In the genomic region with DNA sequence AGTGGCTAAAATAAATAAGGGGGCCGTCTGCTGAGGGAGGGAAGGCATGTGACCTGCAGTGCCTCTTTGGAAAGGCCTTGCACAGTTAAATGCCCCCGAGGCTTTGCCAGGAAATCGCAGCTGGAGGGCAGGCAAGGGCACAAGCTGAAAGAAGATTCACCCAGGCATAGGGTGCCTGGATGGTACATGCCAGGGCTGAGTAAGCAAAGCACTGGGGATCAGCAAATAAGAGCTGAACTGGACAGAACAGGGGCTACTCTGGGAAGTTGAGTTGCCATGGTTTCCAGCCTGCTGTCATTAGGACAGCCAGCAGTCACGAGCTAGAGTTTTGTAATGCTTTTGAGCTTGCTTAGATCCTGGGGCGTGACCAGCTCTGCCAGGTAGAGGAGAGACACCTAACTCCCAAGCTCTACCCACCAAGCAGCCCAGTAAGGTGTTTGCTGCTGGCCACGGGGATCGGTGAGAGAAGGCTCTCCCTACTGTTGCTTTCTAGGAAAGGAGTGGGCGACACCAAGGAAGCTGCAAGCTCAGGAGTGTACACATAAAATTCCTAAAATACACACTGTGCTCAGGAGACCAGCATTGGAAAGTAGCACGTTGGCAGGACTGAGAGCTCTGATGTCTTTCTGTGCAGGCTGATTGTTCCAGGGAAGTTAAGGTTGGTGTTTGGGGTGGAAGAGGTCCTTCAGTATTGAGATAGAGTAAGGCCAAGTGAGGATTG, we compare ENCODE assay signal across 11 mouse cellular contexts. TPM values are rescaled to one million over a fixed set of nuclear protein-coding genes. Genes with fewer than 3 reads are reported as not detected.
DNase-seq lines count a peak whose midpoint lies in the region; ATAC-seq and TF ChIP-seq lines count a peak whose summit lies in the region.
"Had no signal": no experiment of that assay in that cellular context is flagged by ENCODE, and none has a peak within 500 bp of the region (broad histone marks: within the 10 kb centered on the region; RNA-seq: fewer than 3 reads in every experiment).

No protein-coding gene starts in this region.

- in situ Hi-C loops in Patski (cut with MboI; ENCODE audit: low pct_unique_long_range_greater_than_20kb), result no loop called here

- no peak overlapping the region for H3K9ac ChIP-seq in heart, embryonic 11.5 days (ENCODE audit: low read depth, low read length)
- no peak overlapping the region for H3K9ac ChIP-seq in heart, embryonic 16.5 days (ENCODE audit: low read length)
- no peak overlapping the region for H3K9ac ChIP-seq in forebrain, embryonic 14.5 days (ENCODE audit: low read length)

- CTCF ChIA-PET in Patski (lab: Charles Lee), result interaction anchor here (0.7 to 1.1 kb wide), 5 partner anchors 16 to 48 kb away, joined by 3 to 4 read pairs (median 3); a partner anchor contains a TSS

- H3K36me3 ChIP-seq in heart, embryonic 11.5 days (ENCODE audit: control insufficient read depth, insufficient read depth, low read length), result peaks cover 20% of the 10 kb centered on the region
- peaks cover 19% of the 10 kb centered on the region for H3K36me3 ChIP-seq in heart, embryonic 16.5 days (ENCODE audit: control insufficient read depth, insufficient read depth)
- peaks cover 35% of the 10 kb centered on the region for H3K36me3 ChIP-seq in forebrain, embryonic 14.5 days (ENCODE audit: control insufficient read depth, insufficient read depth, low read length)

- WGBS in heart, embryonic 11.5 days (ENCODE audit: insufficient replicate concordance), result 72% methylated on average over 9 of the region's 9 CpGs
- 63% methylated on average over 9 of the region's 9 CpGs for WGBS in heart, embryonic 16.5 days
- 82% methylated on average over 9 of the region's 9 CpGs for WGBS in forebrain, embryonic 14.5 days

- no peak overlapping the region for H3K4me3 ChIP-seq in heart, embryonic 11.5 days (ENCODE audit: low read depth, low read length)
- no peak overlapping the region for H3K4me3 ChIP-seq in heart, embryonic 16.5 days (ENCODE audit: low read length)
- no peak overlapping the region for H3K4me3 ChIP-seq in forebrain, embryonic 14.5 days (ENCODE audit: low read depth, low read length)

- H3K4me1 ChIP-seq in heart, embryonic 11.5 days (ENCODE audit: control insufficient read depth, insufficient read depth, low read length), result no peaks in the 10 kb centered on the region
- no peaks in the 10 kb centered on the region for H3K4me1 ChIP-seq in heart, embryonic 16.5 days (ENCODE audit: control insufficient read depth, insufficient read depth, low read length)
- H3K4me1 ChIP-seq in forebrain, embryonic 14.5 days (ENCODE audit: control insufficient read depth, insufficient read depth, low read length), result no peaks in the 10 kb centered on the region

- H3K27ac ChIP-seq in heart, embryonic 11.5 days (ENCODE audit: low read depth, low read length), result no peak overlapping the region
- H3K27ac ChIP-seq in heart, embryonic 16.5 days (ENCODE audit: low read length), result no peak overlapping the region
- H3K27ac ChIP-seq in forebrain, embryonic 14.5 days (ENCODE audit: low read depth, low read length), result no peak overlapping the region

- POLR2A ChIA-PET in Patski (lab: Charles Lee), result interaction anchor here (0.7 kb wide), 1 partner anchor 13 kb away, joined by 3 read pairs; no protein-coding TSS in a partner anchor

- no peak overlapping the region for H3K4me2 ChIP-seq in heart, embryonic 11.5 days
- no peak overlapping the region for H3K4me2 ChIP-seq in heart, embryonic 16.5 days (ENCODE audit: low read depth, low read length)
- no peak overlapping the region for H3K4me2 ChIP-seq in forebrain, embryonic 14.5 days (ENCODE audit: low read length)

- no peaks in the 10 kb centered on the region for H3K9me3 ChIP-seq in heart, embryonic 11.5 days (replicated peaks; ENCODE audit: control insufficient read depth, low read length)
- no peaks in the 10 kb centered on the region for H3K9me3 ChIP-seq in heart, embryonic 16.5 days (replicated peaks; ENCODE audit: control insufficient read depth, low read length)
- no peaks in the 10 kb centered on the region for H3K9me3 ChIP-seq in forebrain, embryonic 14.5 days (replicated peaks; ENCODE audit: control insufficient read depth, low read length)

- DNase-seq in heart, adult 9 months (ENCODE audit: low spot score in 2 of 2), result peak; percentile 51 to 74
- peak; percentile 73 for DNase-seq in Patski (ENCODE audit: low read depth, low spot score)
- DNase-seq in kidney, postnatal 36 days, result peak; percentile 78 to 85
- DNase-seq in layer of hippocampus, adult 9-10 months (ENCODE audit: low spot score), result no peak
- DNase-seq in spleen, adult 18-20 months, result no peak
- no peak for DNase-seq in forebrain, embryonic 14.5 days (ENCODE audit: low spot score)
- DNase-seq: cerebellum, postnatal 36 days; thymus, postnatal 4 days had no signal

- no peaks in the 10 kb centered on the region for H3K27me3 ChIP-seq in heart, embryonic 11.5 days (ENCODE audit: control insufficient read depth, insufficient read depth, low read length)
- no peaks in the 10 kb centered on the region for H3K27me3 ChIP-seq in Patski
- H3K27me3 ChIP-seq in heart, embryonic 16.5 days (ENCODE audit: control insufficient read depth, insufficient read depth, low read length), result no peaks in the 10 kb centered on the region
- no peaks in the 10 kb centered on the region for H3K27me3 ChIP-seq in forebrain, embryonic 14.5 days (replicated peaks; ENCODE audit: control insufficient read depth, insufficient read depth, low read length)

- TF ChIP-seq CTCF in Patski (IDR thresholded peaks at IDR 0.05), result no peak

- no peak for ATAC-seq in heart, embryonic 11.5 days (replicated peaks; ENCODE audit: insufficient number of reproducible peaks, low FRiP score, low TSS enrichment)
- peak; percentile 89 for ATAC-seq in Patski
- 0 out of 2 replicates have a peak, but pooled peaks have one; percentile 37 for ATAC-seq in heart, embryonic 16.5 days (replicated peaks; ENCODE audit: extremely low read depth, insufficient read depth, low FRiP score)
- no peak for ATAC-seq in forebrain, embryonic 14.5 days
- ATAC-seq: midbrain, embryonic 16.5 days had no signal

RNA-seq across cellular contexts. Expression of a gene that starts 9.7 kb away (rescaled TPM):
- 6.6 and 7.0 TPM in 2 replicates for polyA plus RNA-seq in heart, embryonic 11.5 days (2014; fragmentation: Nextera tagmentation; extraction: Ambion mirVana)
- 13.0 TPM for polyA plus RNA-seq in Patski (2021)
- polyA plus RNA-seq in heart, embryonic 16.5 days (2015; fragmentation: Nextera tagmentation; extraction: Ambion mirVana), result 11.9 and 13.4 TPM in 2 replicates
- 5.0 and 7.1 TPM in 2 replicates for polyA plus RNA-seq in forebrain, embryonic 14.5 days (2014; fragmentation: Nextera tagmentation; extraction: Ambion mirVana)

RNA-seq across cellular contexts. Expression of a gene that starts 23.4 kb away (rescaled TPM):
- 18.0 and 19.0 TPM in 2 replicates for polyA plus RNA-seq in heart, embryonic 11.5 days (2014; fragmentation: Nextera tagmentation; extraction: Ambion mirVana)
- polyA plus RNA-seq in Patski (2021), result 19.4 TPM
- polyA plus RNA-seq in heart, embryonic 16.5 days (2015; fragmentation: Nextera tagmentation; extraction: Ambion mirVana), result 17.1 and 17.8 TPM in 2 replicates
- 16.1 and 19.8 TPM in 2 replicates for polyA plus RNA-seq in forebrain, embryonic 14.5 days (2014; fragmentation: Nextera tagmentation; extraction: Ambion mirVana)

RNA-seq across cellular contexts. Expression of a gene that starts 24.2 kb away (rescaled TPM):
- polyA plus RNA-seq in heart, embryonic 11.5 days (2014; fragmentation: Nextera tagmentation; extraction: Ambion mirVana), result 0.14 and 0.16 TPM in 2 replicates
- polyA plus RNA-seq in Patski (2021), result 0.56 TPM
- polyA plus RNA-seq in heart, embryonic 16.5 days (2015; fragmentation: Nextera tagmentation; extraction: Ambion mirVana), result 0.29 and 0.39 TPM in 2 replicates
- 0.32 and 0.70 TPM in 2 replicates for polyA plus RNA-seq in forebrain, embryonic 14.5 days (2014; fragmentation: Nextera tagmentation; extraction: Ambion mirVana)

RNA-seq across cellular contexts. Expression of a gene that starts 35.1 kb away (rescaled TPM):
- 11.8 and 12.2 TPM in 2 replicates for polyA plus RNA-seq in heart, embryonic 11.5 days (2014; fragmentation: Nextera tagmentation; extraction: Ambion mirVana)
- polyA plus RNA-seq in Patski (2021), result 13.7 TPM
- polyA plus RNA-seq in heart, embryonic 16.5 days (2015; fragmentation: Nextera tagmentation; extraction: Ambion mirVana), result 13.5 and 14.5 TPM in 2 replicates
- polyA plus RNA-seq in forebrain, embryonic 14.5 days (2014; fragmentation: Nextera tagmentation; extraction: Ambion mirVana), result 17.2 and 21.6 TPM in 2 replicates

RNA-seq across cellular contexts. Expression of a gene that starts 53.2 kb away (rescaled TPM):
- 0.27 and 0.58 TPM in 2 replicates for polyA plus RNA-seq in heart, embryonic 11.5 days (2014; fragmentation: Nextera tagmentation; extraction: Ambion mirVana)
- 1.5 TPM for polyA plus RNA-seq in Patski (2021)
- polyA plus RNA-seq in heart, embryonic 16.5 days (2015; fragmentation: Nextera tagmentation; extraction: Ambion mirVana), result 0.77 and 1.4 TPM in 2 replicates
- 0.62 and 1.3 TPM in 2 replicates for polyA plus RNA-seq in forebrain, embryonic 14.5 days (2014; fragmentation: Nextera tagmentation; extraction: Ambion mirVana)

Comparison
In these comparisons a context has a peak if more than half of its experiments do, and no peak if none do; other contexts are left out.
1. ATAC-seq: peak in Patski (single experiment) and heart, embryonic 16.5 days (single experiment); none in heart, embryonic 11.5 days (single experiment) and forebrain, embryonic 14.5 days (single experiment).
2. DNase-seq: peak in heart, adult 9 months (2 of 2), Patski (single experiment) and kidney, postnatal 36 days (2 of 2); none in layer of hippocampus, adult 9-10 months (single experiment), spleen, adult 18-20 months (0 of 2) and forebrain, embryonic 14.5 days (single experiment).